Mouse (Mus musculus): ENCODE measurements around the gene Nfatc2. TPM values are rescaled to one million over a fixed set of nuclear protein-coding genes. Genes with fewer than 3 reads are reported as not detected.

The Nfatc2 gene
- polyA plus RNA-seq, 1 experiment: 13.3 TPM

GRCm38 (mm10) chr2:168467166-168467565 lies 134.3 kb downstream of the Nfatc2 start:
- Histone ChIP-seq H3K4me1 (replicated peaks; ENCODE audit: control insufficient read depth, insufficient read depth, low read length) (no peaks in the 10 kb centered on the region), H3K27me3 (ENCODE audit: control insufficient read depth, insufficient read depth, low read length) (no peaks in the 10 kb centered on the region), H3K4me3 (ENCODE audit: control insufficient read depth, insufficient read depth, low read length) (no peak overlapping the region), H3K36me3 (ENCODE audit: control insufficient read depth, insufficient read depth, low read length) (no peaks in the 10 kb centered on the region), H3K27ac (ENCODE audit: control insufficient read depth, insufficient read depth, low read length) (no peak overlapping the region)
- 96% methylated on average over 5 of the region's 5 CpGs for WGBS
- TF ChIP-seq CTCF (IDR thresholded peaks at IDR 0.05; ENCODE audit: borderline replicate concordance, control insufficient read depth, extremely low read depth, insufficient read depth, low read length, poor library complexity): no peak
- TF ChIP-seq POLR2A (IDR thresholded peaks at IDR 0.05; ENCODE audit: control insufficient read depth, extremely low read depth, insufficient read depth, low read length, poor library complexity): no peak
- DNase-seq: no peak

DNA sequence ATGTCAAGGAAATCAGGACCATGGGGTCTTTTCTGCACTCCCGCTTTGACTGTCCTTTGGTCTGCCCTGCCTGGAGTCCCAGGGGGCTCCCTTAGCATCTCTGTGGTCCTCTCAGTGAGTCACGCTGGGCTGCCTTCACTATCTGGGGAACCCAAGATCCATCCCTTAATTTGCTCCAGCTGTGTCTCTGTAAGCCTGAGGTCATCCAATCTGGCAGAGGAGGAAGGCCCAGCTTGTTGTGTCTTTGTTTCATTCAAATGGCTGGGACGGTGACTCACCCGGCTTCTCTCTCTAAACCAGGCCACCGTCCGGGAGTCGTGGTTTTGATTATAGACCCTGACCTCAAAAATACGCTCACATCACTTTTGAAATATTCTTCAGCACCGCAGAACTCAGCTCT lies 135.4 kb downstream of the Nfatc2 start:
- H3K27me3 ChIP-seq (ENCODE audit: control insufficient read depth, insufficient read depth, low read length): no peaks in the 10 kb centered on the region
- no peak overlapping the region for H3K4me3 ChIP-seq (ENCODE audit: control insufficient read depth, insufficient read depth, low read length)
- WGBS: 79% methylated on average over 9 of the region's 9 CpGs
- no peak overlapping the region for H3K27ac ChIP-seq (ENCODE audit: control insufficient read depth, insufficient read depth, low read length)
- TF ChIP-seq POLR2A (IDR thresholded peaks at IDR 0.05; ENCODE audit: control insufficient read depth, extremely low read depth, insufficient read depth, low read length, poor library complexity) (no peak), CTCF (IDR thresholded peaks at IDR 0.05; ENCODE audit: borderline replicate concordance, control insufficient read depth, extremely low read depth, insufficient read depth, low read length, poor library complexity) (no peak)
- no peaks in the 10 kb centered on the region for H3K36me3 ChIP-seq (ENCODE audit: control insufficient read depth, insufficient read depth, low read length)
- no peak for DNase-seq
- no peaks in the 10 kb centered on the region for H3K4me1 ChIP-seq (replicated peaks; ENCODE audit: control insufficient read depth, insufficient read depth, low read length)

DNA sequence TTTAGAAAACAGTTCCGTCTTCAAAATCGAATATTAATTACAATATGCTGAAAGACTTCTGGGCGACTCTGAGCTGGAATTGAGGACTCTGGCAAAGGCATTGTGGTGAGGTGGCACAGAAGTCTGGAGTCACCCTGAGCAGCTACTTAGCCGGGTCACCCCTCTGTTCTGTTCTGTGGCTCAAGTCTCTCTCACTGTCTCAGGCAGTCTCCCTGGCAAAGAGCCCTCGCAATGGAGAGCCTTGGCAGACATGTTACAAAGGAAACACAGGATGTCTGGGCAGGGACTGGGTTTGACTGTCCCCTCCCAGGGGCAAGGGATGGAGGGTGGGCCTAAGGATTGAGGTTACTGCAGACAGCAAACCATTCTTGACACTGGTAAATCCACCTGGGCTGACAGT lies 135.8 kb downstream of the Nfatc2 start:
- 83% methylated on average over 5 of the region's 5 CpGs for WGBS
- no peak for DNase-seq
- no peaks in the 10 kb centered on the region for H3K4me1 ChIP-seq (replicated peaks; ENCODE audit: control insufficient read depth, insufficient read depth, low read length)
- H3K27ac ChIP-seq (ENCODE audit: control insufficient read depth, insufficient read depth, low read length): no peak overlapping the region
- no peaks in the 10 kb centered on the region for H3K27me3 ChIP-seq (ENCODE audit: control insufficient read depth, insufficient read depth, low read length)
- no peaks in the 10 kb centered on the region for H3K36me3 ChIP-seq (ENCODE audit: control insufficient read depth, insufficient read depth, low read length)
- no peak overlapping the region for H3K4me3 ChIP-seq (ENCODE audit: control insufficient read depth, insufficient read depth, low read length)
- no peak for TF ChIP-seq CTCF (IDR thresholded peaks at IDR 0.05; ENCODE audit: borderline replicate concordance, control insufficient read depth, extremely low read depth, insufficient read depth, low read length, poor library complexity)
- no peak for TF ChIP-seq POLR2A (IDR thresholded peaks at IDR 0.05; ENCODE audit: control insufficient read depth, extremely low read depth, insufficient read depth, low read length, poor library complexity)

DNA sequence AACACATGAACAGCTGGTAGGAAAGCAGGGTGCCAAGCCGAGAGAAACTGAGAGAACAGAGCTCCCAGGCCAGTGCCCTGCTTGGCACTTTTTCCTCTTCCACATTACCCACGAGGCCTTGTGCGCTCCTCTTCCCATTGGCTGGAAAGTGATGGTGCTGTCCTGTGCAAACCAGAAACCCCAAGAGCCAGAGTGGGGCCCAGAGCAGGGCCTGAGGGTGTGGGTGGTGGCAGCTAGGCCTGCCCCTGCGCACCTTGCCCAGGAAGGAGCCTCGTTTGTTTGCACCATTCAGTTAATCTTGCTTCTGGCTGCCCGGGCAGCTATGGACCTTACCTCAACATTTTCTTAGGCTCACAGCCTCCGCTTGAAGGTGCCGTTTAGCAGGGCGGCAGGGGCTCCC lies 139.6 kb downstream of the Nfatc2 start:
- Histone ChIP-seq H3K27me3 (ENCODE audit: control insufficient read depth, insufficient read depth, low read length) (no peaks in the 10 kb centered on the region), H3K27ac (ENCODE audit: control insufficient read depth, insufficient read depth, low read length) (no peak overlapping the region), H3K4me3 (ENCODE audit: control insufficient read depth, insufficient read depth, low read length) (no peak overlapping the region), H3K36me3 (ENCODE audit: control insufficient read depth, insufficient read depth, low read length) (no peaks in the 10 kb centered on the region), H3K4me1 (replicated peaks; ENCODE audit: control insufficient read depth, insufficient read depth, low read length) (no peaks in the 10 kb centered on the region)
- no peak for TF ChIP-seq POLR2A (IDR thresholded peaks at IDR 0.05; ENCODE audit: control insufficient read depth, extremely low read depth, insufficient read depth, low read length, poor library complexity)
- TF ChIP-seq CTCF (IDR thresholded peaks at IDR 0.05; ENCODE audit: borderline replicate concordance, control insufficient read depth, extremely low read depth, insufficient read depth, low read length, poor library complexity): no peak
- 88% methylated on average over 9 of the region's 9 CpGs for WGBS
- DNase-seq: no peak

- H3K4me3 ChIP-seq (ENCODE audit: control insufficient read depth, insufficient read depth, low read length): no peak overlapping the region
- WGBS: 89% methylated on average over 5 of the region's 5 CpGs
Observed at GRCm38 (mm10) chr2:168459627-168460026, 141.8 kb downstream of the Nfatc2 start.

GRCm38 (mm10) chr2:168458583-168458982 lies 142.9 kb downstream of the Nfatc2 start:
- Histone ChIP-seq H3K4me3 (ENCODE audit: control insufficient read depth, insufficient read depth, low read length) (no peak overlapping the region), H3K4me1 (replicated peaks; ENCODE audit: control insufficient read depth, insufficient read depth, low read length) (no peaks in the 10 kb centered on the region), H3K36me3 (ENCODE audit: control insufficient read depth, insufficient read depth, low read length) (no peaks in the 10 kb centered on the region), H3K27me3 (ENCODE audit: control insufficient read depth, insufficient read depth, low read length) (no peaks in the 10 kb centered on the region), H3K27ac (ENCODE audit: control insufficient read depth, insufficient read depth, low read length) (no peak overlapping the region)
- TF ChIP-seq POLR2A (IDR thresholded peaks at IDR 0.05; ENCODE audit: control insufficient read depth, extremely low read depth, insufficient read depth, low read length, poor library complexity) (no peak), CTCF (IDR thresholded peaks at IDR 0.05; ENCODE audit: borderline replicate concordance, control insufficient read depth, extremely low read depth, insufficient read depth, low read length, poor library complexity) (no peak)
- no peak for DNase-seq
- WGBS: 96% methylated on average over 9 of the region's 9 CpGs

More at GRCm38 (mm10) chr2:168459627-168460026, 141.8 kb downstream of the Nfatc2 start:
- Histone ChIP-seq H3K4me1 (replicated peaks; ENCODE audit: control insufficient read depth, insufficient read depth, low read length) (no peaks in the 10 kb centered on the region), H3K27me3 (ENCODE audit: control insufficient read depth, insufficient read depth, low read length) (no peaks in the 10 kb centered on the region), H3K36me3 (ENCODE audit: control insufficient read depth, insufficient read depth, low read length) (no peaks in the 10 kb centered on the region), H3K27ac (ENCODE audit: control insufficient read depth, insufficient read depth, low read length) (no peak overlapping the region)
- TF ChIP-seq CTCF (IDR thresholded peaks at IDR 0.05; ENCODE audit: borderline replicate concordance, control insufficient read depth, extremely low read depth, insufficient read depth, low read length, poor library complexity): no peak
- TF ChIP-seq POLR2A (IDR thresholded peaks at IDR 0.05; ENCODE audit: control insufficient read depth, extremely low read depth, insufficient read depth, low read length, poor library complexity): no peak
- DNase-seq: no peak
